Mouse (Mus musculus) splenic B cell, adult 2 months (primary cell): ENCODE results near the gene Brs3.

ENCODE experiments used
- DNase-seq: peaks from one replicate; pipeline ENCODE4 v3.0.0-alpha.2; 2011; ENCODE audit warnings: low read depth, low spot score
- H3K27me3 ChIP-seq: 2 replicates; pipeline ENCODE4 v1.6.1; 2012; ENCODE audit warnings: mild to moderate bottlenecking, low read length, moderate library complexity, mixed read lengths; ENCODE audit not compliant: control insufficient read depth, poor library complexity, insufficient read depth, severe bottlenecking
- H3K36me3 ChIP-seq: 2 replicates; pipeline ENCODE4 v1.6.1; 2012; ENCODE audit warnings: mild to moderate bottlenecking, low read length, moderate library complexity, mixed read lengths; ENCODE audit not compliant: control insufficient read depth, poor library complexity, insufficient read depth, severe bottlenecking

The Brs3 gene

DNA sequence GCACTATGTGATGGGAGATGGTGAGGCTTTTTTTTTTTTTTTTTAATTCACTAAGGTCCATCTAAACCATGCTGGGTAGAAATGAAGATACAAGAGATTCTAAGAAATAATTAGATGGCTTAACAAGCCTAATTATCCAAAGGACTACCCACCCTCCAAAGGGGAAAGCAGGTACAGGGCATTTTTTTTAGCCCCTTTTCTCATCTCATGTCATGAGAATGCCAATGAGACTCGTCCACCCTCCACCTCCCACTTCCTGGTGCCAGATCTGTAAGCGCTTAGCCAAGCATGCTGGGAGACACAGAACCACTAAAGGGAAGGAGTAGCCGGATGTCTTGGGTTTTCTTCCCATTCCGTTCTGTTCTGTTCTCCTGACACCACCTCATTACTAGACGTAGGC is at the start of gene Brs3:
Gene Brs3, plus strand, starts transcription at position 301 of the 400 bp plus-strand sequence.
- DNase-seq: no peak
- Histone ChIP-seq H3K27me3 (no peaks in the 10 kb centered on the region), H3K36me3 (no peaks in the 10 kb centered on the region)

GRCm38 (mm10) chrX:57012891-57013290 is 30.0 kb upstream of the Brs3 start:
- Histone ChIP-seq H3K27me3 (no peaks in the 10 kb centered on the region), H3K36me3 (no peaks in the 10 kb centered on the region)
- DNase-seq: no peak

DNA sequence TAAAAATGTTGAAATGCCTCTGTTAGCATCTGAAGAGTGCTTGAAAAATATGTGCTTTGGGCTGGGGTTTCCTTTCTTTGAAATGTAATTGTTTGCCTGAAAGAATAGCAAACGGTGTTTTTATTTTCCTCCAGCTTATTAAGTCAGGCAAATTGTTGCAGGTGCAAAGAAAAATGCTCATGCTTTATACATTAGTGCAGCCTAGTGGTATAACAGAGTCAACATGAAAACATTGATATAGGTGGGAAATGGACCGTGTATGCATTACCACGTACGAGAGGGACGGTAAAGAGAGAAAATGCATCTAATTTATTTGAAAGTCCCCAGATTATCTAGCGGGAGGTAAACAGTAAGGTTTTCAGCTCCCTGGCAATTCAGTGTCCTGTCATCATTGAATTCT is 995 bp downstream of the Brs3 start:
- Histone ChIP-seq H3K27me3 (no peaks in the 10 kb centered on the region), H3K36me3 (no peaks in the 10 kb centered on the region)
- DNase-seq: no peak

DNA sequence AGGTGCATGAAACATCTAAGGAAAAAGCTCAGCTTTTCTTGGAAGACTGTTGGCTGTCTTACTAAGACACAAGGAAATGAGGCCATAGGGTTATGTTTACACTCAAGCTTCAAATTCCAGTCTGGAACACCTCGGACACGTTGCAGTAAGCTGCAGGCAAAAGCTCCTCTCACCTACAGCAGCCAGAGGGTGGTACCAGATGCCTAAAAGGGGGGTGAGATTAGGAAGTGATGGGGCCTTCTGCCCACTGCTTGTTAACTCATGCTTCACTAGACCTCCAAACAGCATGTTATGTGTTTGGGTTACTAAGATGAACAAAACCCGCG is 9.9 kb downstream of the Brs3 start:
- no peaks in the 10 kb centered on the region for H3K27me3 ChIP-seq
- no peaks in the 10 kb centered on the region for H3K36me3 ChIP-seq
- DNase-seq: no peak

- peak; percentile 85 for DNase-seq
- no peaks in the 10 kb centered on the region for H3K36me3 ChIP-seq
- H3K27me3 ChIP-seq: no peaks in the 10 kb centered on the region
Measured at GRCm38 (mm10) chrX:57053174-57053992, 10.5 kb downstream of the Brs3 start, which contains the start of gene Htatsf1. TSS of gene Htatsf1 (plus strand) at chrX:57053583.

GRCm38 (mm10) chrX:57053993-57054385 is 11.1 kb downstream of the Brs3 start:
- H3K36me3 ChIP-seq: no peaks in the 10 kb centered on the region
- H3K27me3 ChIP-seq: no peaks in the 10 kb centered on the region
- no peak for DNase-seq

GRCm38 (mm10) chrX:57081496-57081895 is 38.6 kb downstream of the Brs3 start:
- Histone ChIP-seq H3K27me3 (no peaks in the 10 kb centered on the region), H3K36me3 (no peaks in the 10 kb centered on the region)
- DNase-seq: no peak

GRCm38 (mm10) chrX:57087806-57088205 is 44.9 kb downstream of the Brs3 start, which contains the start of gene Vgll1:
TSS of gene Vgll1 (plus strand) at chrX:57088106.
- no peaks in the 10 kb centered on the region for H3K27me3 ChIP-seq
- no peak for DNase-seq
- no peaks in the 10 kb centered on the region for H3K36me3 ChIP-seq
